Mouse (Mus musculus) mouse embryonic stem cell (cell line): ENCODE data around the gene Tex46.

Experiments used
- in situ Hi-C, 2 experiments: fragments of 300-500 bp; cut with MboI; formaldehyde crosslinking; loops; 1 replicate in 1 of 2; 3 replicates in 1 of 2; pipeline ENCODE4 v1.14.3; 2019 to 2020; ENCODE audit warnings: low sequenced_read_pairs in 2 of 2, low pct_unique_long_range_greater_than_20kb in 1 of 2, mixed read lengths in 1 of 2; ENCODE audit not compliant: unreplicated experiment in 1 of 2

Tex46 gene

GRCm38 (mm10) chr4:136610387-136610856 lies at the start of gene Tex46:
TSS of gene Tex46 (plus strand) at chr4:136610437.
- in situ Hi-C loops, result loop anchor here in 1 of 2 experiments (25.0 kb wide), 1 partner anchor 373 kb away; the partner anchor contains the start of gene Tcea3

DNA sequence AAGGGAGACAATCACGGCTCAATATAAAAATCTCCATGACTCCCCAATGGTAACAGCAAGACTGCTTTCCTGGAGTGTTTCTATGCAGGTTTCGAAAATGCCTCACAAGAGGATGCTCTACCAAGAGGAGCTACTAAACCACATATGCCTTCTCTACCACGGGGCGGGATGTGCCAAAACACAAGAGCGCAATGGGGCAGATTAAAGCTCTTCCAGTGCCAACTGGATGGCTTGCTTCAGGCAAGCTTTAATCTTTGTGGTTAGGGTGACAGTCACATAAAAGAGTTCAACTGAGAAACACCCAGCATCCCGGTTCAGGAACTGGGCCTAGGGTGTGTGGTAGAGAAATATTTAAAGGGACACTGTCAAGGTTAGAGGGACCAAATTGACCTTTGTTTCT lies 47.5 kb upstream of the Tex46 start:
- in situ Hi-C loops, result no loop called here

DNA sequence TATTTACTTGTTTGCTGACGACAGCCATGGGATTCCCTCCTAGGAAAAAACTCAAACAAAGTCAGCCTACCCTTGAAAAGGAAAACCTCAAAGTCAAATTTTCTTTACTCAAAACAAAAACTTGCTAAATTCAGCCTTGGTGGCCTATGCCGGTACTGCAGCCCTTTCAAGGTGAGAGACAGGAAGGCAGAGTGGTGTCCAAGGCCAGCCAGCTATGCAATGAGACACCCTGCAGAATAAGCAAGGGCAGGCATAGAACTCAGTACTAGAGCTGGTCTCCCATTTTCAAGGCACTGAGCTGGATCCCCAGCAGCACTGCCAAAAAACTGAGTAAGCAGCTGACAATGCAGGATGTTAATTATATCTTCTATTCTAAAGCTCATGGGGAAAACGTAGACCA lies 41.6 kb upstream of the Tex46 start:
- in situ Hi-C loops, result no loop called here

- in situ Hi-C loops, result no loop called here
Observed at GRCm38 (mm10) chr4:136569998-136570397, 40.2 kb upstream of the Tex46 start.

- in situ Hi-C loops, result no loop called here
Observed at GRCm38 (mm10) chr4:136581885-136582284, 28.4 kb upstream of the Tex46 start.

GRCm38 (mm10) chr4:136587221-136587827 lies 22.9 kb upstream of the Tex46 start:
- in situ Hi-C loops, result no loop called here

DNA sequence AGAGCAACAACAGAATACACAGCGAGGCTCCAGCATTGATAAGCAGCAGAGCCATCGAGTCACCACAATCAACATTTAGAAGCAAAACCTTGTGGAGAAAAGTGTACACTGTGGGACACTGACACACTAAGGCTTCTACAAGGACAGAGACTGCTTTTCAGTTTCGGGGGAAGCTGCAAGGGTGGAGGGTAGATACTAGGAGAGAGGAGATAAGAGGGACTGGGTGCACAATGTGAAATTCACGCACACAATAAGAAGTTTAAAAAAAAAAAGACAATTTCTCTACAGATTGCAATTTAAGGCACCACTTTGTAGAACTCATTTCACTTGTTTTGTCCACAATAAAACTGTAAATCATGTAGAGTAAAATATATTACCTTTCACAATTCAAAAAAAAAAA lies 22.2 kb upstream of the Tex46 start:
- in situ Hi-C loops, result no loop called here

DNA sequence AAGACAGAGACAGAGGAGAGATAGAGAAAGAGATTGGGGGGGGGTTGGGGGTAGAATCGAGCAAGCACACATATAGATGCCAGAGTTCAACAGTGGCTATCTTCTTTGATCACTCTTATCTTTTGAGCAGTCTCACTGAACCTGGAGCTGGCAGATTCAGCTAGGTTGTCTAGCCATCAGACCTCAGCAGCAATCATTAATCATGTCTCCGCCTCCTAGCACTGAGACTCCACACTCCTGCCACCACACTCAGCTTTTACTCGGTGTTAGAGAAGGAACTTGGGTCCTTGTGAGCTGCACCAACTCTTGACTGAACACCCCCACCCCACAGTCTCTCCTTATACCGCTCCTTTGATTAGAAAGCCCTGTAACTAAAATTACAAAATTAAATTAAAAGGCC lies 18.1 kb upstream of the Tex46 start:
- in situ Hi-C loops, result no loop called here

DNA sequence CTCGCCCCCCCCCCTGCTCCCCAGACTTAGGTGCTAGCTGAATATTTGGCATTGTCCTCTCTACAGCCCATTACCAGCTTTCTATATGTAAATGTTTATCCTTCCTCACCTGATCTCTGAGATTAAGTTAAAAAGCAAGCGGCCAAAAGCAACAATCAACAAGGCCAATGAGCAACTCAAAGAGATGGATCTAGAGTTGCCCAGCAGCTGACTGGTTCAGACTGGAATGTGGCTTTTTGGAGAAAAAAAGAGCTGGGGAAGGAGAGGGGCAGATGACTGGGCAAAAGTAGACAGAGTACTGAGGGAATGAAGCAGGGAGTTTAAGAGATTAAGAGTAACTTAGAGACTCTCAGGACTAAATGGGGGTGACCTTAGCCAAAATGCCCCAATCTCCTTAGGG lies 16.2 kb upstream of the Tex46 start:
- in situ Hi-C loops, result no loop called here

DNA sequence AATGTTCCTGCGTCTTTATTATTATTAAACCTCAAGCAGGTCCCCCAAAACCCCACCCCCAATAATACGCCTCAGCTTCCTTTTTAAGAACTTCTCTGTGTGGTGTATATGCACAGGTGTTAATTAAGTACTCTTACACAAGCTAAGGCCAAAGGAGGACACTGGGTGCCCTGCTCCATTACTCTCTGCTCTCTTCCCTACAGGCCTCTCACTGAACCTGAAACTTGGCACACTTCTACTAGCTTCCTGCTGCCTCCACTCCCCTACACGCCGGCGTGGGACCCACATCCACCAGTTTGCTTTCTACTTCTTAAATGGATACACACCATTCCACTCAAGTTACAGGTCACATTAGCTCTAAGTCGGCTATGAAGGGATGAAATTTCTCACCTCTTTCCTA lies 15.0 kb upstream of the Tex46 start:
- in situ Hi-C loops, result no loop called here

GRCm38 (mm10) chr4:136598268-136598876 lies 11.9 kb upstream of the Tex46 start:
- in situ Hi-C loops, result no loop called here

DNA sequence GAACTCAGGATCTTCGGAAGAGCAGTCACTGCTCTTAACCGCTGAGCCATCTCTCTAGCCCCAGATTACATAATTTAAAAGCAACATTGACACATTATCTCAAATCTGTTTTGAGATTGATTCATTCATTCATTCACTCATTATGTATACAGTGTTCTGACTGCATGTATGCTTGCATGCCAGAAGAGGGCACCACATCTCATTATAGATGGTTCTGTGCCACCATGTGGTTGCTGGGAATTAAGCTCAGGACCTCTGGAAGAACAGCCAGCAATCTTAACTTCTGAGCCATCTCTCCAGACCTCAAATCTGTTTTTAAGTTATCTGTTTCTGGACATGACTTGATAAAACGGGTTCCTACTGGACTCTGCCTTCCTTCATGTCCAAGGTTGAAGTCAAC lies 10.4 kb upstream of the Tex46 start:
- in situ Hi-C loops, result loop anchor here in 1 of 2 experiments (25.0 kb wide), 1 partner anchor 363 kb away; the partner anchor contains the start of gene Tcea3

DNA sequence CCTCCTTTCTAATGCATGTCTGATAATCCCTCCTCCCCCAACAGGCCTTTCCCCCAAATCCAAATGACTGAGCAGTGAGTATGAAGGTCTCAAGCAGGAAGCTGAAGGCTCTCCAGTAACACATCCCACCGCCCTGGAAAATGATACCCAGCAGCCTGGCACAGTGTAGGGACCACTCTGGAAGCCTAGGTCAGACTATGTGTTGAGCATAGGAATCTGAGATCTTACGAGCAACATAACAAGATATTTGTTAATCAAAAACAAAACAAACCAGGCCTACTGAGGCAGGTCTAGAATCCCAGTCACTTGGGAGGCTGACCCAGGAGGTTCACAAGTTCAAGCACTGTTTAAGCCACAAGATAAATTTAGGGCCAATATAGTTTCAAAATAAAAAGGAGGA lies 9.7 kb upstream of the Tex46 start:
- in situ Hi-C loops, result loop anchor here in 1 of 2 experiments (25.0 kb wide), 1 partner anchor 363 kb away; the partner anchor contains the start of gene Tcea3

DNA sequence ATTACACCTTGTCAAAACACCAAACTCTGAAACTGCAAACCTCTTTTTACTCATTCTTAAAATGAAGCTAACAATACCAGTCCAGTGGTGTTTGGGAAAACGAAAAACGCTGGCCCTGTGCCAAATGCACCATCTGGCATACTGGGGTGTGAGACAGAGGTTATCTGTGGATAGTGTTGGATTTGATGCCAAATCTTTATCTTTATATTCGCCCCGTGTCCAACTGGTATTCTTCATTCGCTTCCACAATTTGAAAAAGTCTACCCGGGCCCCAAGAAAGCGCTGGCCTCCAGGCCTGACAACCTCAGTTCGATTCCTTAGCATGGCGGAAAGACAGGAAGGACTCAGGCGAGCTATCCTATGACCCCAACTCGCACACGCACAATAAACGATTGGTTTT lies 8.8 kb upstream of the Tex46 start:
- in situ Hi-C loops, result loop anchor here in 1 of 2 experiments (25.0 kb wide), 1 partner anchor 364 kb away; the partner anchor contains the start of gene Tcea3

GRCm38 (mm10) chr4:136602018-136602554 lies 8.2 kb upstream of the Tex46 start:
- in situ Hi-C loops, result loop anchor here in 1 of 2 experiments (25.0 kb wide), 1 partner anchor 365 kb away; the partner anchor contains the start of gene Tcea3

DNA sequence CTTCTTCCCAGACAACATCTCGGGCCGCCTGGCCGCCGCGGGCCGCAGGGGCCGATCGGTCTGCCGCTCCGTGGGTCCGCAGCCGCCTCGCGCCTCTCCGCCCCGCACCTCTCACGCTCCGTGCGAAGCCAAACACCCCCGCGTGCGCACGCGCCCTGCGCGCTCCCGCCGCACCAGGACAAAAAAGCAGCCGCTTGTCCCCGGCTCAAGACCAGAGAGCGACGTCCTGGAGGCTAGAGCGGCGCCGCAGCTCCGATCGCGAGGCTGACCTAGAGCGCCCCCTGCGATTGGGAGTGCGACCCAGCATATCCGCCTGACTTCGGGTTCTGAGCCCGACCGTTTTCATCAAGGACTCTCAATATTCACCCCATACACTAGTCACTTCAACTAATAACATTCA lies 7.7 kb upstream of the Tex46 start, which contains the start of gene Kdm1a:
Gene Kdm1a, minus strand, starts transcription at position 156 of the 400 bp plus-strand sequence.
- in situ Hi-C loops, result loop anchor here in 1 of 2 experiments (25.0 kb wide), 1 partner anchor 365 kb away; the partner anchor contains the start of gene Tcea3

DNA sequence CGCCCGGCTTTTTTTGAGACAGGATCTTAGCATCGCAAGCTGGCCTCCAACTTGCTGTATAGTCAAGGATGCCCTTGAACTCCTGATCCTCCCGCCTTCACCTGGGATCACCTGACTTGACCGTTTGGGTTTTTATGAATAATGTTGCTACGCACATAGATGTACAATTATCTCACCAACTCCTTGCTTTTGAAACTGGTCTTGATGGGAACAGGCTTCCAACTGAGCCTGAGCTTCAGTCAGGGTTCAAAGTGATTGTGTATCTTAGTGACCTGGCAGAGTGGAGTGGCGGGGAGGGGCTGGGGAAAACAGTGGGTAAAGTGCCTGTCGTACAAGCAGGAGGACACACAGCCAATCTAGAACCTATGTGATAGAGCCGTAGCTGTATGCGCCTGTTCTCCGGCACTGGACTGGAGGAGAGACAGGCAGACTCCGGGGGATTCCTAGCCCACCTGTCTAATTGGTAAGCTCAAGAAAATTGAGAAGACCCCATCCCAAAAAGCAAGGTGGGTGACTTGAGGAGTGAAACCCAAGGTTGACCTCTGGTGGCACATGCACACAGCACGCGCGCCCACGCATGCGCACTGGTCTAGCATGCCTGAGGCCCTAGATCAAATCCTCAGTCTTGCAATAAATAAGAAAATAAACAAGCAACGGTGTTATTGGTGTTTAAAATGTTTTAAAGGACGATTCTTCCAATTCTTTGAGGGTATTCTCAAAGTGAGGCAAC lies 4.3 kb upstream of the Tex46 start:
- in situ Hi-C loops, result loop anchor here in 1 of 2 experiments (25.0 kb wide), 1 partner anchor 369 kb away; the partner anchor contains the start of gene Tcea3

DNA sequence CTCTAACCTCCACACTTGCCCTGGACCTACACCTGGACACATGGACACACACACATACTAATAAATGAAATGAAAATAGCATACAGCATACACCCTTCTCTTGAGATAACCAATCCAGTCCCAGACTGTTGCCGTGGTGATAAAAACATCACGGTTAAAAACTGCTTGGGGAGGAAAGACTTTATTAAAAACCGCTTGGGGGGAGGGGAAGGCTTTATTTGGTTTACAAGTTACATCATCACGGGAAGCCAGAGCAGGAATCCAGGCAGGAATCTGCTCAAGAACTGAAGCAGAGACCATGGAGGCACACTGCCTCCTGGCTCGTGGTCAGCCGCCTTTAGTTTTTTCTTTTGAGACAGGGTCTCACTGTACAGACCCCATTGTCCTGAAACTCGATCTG lies 3.4 kb downstream of the Tex46 start:
- in situ Hi-C loops, result loop anchor here in 1 of 2 experiments (25.0 kb wide), 1 partner anchor 376 kb away; the partner anchor contains the start of gene Tcea3
